Comparison of ENCODE assay signal across 22 mouse cellular contexts in the genomic region with DNA sequence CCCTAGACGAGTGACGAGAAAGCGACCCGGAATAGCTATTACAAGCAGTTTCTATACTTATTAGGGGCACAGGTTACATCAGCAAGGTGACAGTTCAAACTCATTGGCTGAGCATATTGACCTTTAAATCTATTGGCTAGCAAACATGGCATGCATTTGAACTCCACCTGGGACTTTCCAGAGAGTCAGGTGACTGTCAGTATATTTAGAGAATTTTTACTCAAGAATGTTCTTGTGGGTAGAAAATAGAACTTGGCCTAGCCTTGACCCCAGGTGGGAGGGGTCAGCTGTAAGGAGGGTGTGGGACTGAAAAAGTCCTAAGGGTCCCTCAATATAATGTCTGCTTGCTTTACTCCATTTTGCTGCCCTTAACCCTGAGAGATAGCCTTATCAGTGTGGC. TPM values are rescaled to one million over a fixed set of nuclear protein-coding genes. Genes with fewer than 3 reads are reported as not detected.
DNase-seq lines count a peak whose midpoint lies in the region; ATAC-seq lines count a peak whose summit lies in the region.
"Had no signal": no experiment of that assay in that cellular context is flagged by ENCODE, and none has a peak within 500 bp of the region (broad histone marks: within the 10 kb centered on the region; RNA-seq: fewer than 3 reads in every experiment).

No protein-coding gene starts in this region.

- H3K27ac ChIP-seq in midbrain, embryonic 13.5 days, result no peak overlapping the region
- H3K27ac ChIP-seq: embryonic facial prominence, embryonic 15.5 days; forebrain, embryonic 10.5 days; heart, adult 2 months; hindbrain, embryonic 10.5 days; hindbrain, embryonic 14.5 days had no signal

- WGBS in midbrain, embryonic 13.5 days, result 90% methylated on average over 4 of the region's 4 CpGs

- no peak overlapping the region for H3K4me3 ChIP-seq in midbrain, embryonic 13.5 days (replicated peaks)
- H3K4me3 ChIP-seq: embryonic facial prominence, embryonic 15.5 days; erythroblast, embryonic 14.5 days; forebrain, embryonic 10.5 days; heart, adult 2 months; heart, embryonic 12.5 days; hindbrain, embryonic 10.5 days had no signal

- no peak overlapping the region for H3K9ac ChIP-seq in midbrain, embryonic 13.5 days (replicated peaks)
- H3K9ac ChIP-seq: embryonic facial prominence, embryonic 15.5 days; heart, embryonic 12.5 days; hindbrain, embryonic 14.5 days had no signal

- H3K4me2 ChIP-seq in midbrain, embryonic 13.5 days (replicated peaks), result no peak overlapping the region
- H3K4me2 ChIP-seq: embryonic facial prominence, embryonic 15.5 days; heart, embryonic 12.5 days; hindbrain, embryonic 14.5 days had no signal

- H3K36me3 ChIP-seq in midbrain, embryonic 13.5 days, result no peaks in the 10 kb centered on the region
- H3K36me3 ChIP-seq: embryonic facial prominence, embryonic 15.5 days; forebrain, embryonic 10.5 days; heart, embryonic 12.5 days; hindbrain, embryonic 10.5 days had no signal

- H3K9me3 ChIP-seq in midbrain, embryonic 13.5 days, result no peaks in the 10 kb centered on the region
- H3K9me3 ChIP-seq: embryonic facial prominence, embryonic 15.5 days; forebrain, embryonic 10.5 days; heart, embryonic 12.5 days; hindbrain, embryonic 10.5 days had no signal

- peaks cover 10% of the 10 kb centered on the region for H3K4me1 ChIP-seq in midbrain, embryonic 13.5 days (replicated peaks)

- ATAC-seq in midbrain, embryonic 13.5 days, result no peak
- ATAC-seq: forebrain, embryonic 14.5 days; intestine, postnatal 0 days; Patski had no signal

- H3K27me3 ChIP-seq in midbrain, embryonic 13.5 days, result no peaks in the 10 kb centered on the region
- H3K27me3 ChIP-seq: embryonic facial prominence, embryonic 15.5 days; heart, embryonic 12.5 days had no signal

- DNase-seq in spleen, postnatal 36 days (ENCODE audit: low spot score in 2 of 2), result peak; percentile 18 to 34
- DNase-seq in spleen, adult 18-20 months, result no peak
- peak; percentile 36 for DNase-seq in ES-CJ7 (ENCODE audit: low read depth, low spot score)
- DNase-seq in induced T-regulatory cell, adult 2 months (ENCODE audit: low read depth), result peak; percentile 38
- no peak for DNase-seq in urinary bladder, postnatal 10 days (ENCODE audit: low spot score)
- DNase-seq: adrenal gland, adult 8-10 months; adrenal gland, postnatal 36 days; cerebellum, adult 2 months; cerebellum, postnatal 10 days; gastrocnemius, postnatal 10 days; heart, adult 2 months had no signal

RNA-seq across cellular contexts. Expression of a gene that starts 4.0 kb away (rescaled TPM):
- polyA plus RNA-seq in midbrain, embryonic 13.5 days (2015; fragmentation: Nextera tagmentation; extraction: Ambion mirVana), result 8.7 and 10.3 TPM in 2 replicates

RNA-seq across cellular contexts. Expression of a gene that starts 21.7 kb away (rescaled TPM):
- not detected in 2 replicates for polyA plus RNA-seq in midbrain, embryonic 13.5 days (2015; fragmentation: Nextera tagmentation; extraction: Ambion mirVana)
- polyA plus RNA-seq: embryonic facial prominence, embryonic 11.5 days; embryonic facial prominence, embryonic 15.5 days; erythroblast, embryonic 14.5 days; forebrain, embryonic 10.5 days; forebrain, embryonic 14.5 days; heart, embryonic 12.5 days; hindbrain, embryonic 10.5 days; hindbrain, embryonic 14.5 days; Patski had no signal

RNA-seq across cellular contexts. Expression of a gene that starts 51.8 kb away (rescaled TPM):
- polyA plus RNA-seq in midbrain, embryonic 13.5 days (2015; fragmentation: Nextera tagmentation; extraction: Ambion mirVana), result 6.0 and 9.9 TPM in 2 replicates

Comparison
In these comparisons a context has a peak if more than half of its experiments do, and no peak if none do; other contexts are left out.
1. DNase-seq: peak in spleen, postnatal 36 days (2 of 2), ES-CJ7 (single experiment) and induced T-regulatory cell, adult 2 months (single experiment); none in spleen, adult 18-20 months (0 of 2) and urinary bladder, postnatal 10 days (single experiment).